Mouse (Mus musculus) Muller cell, postnatal 12 days (primary cell): ENCODE measurements around the gene Ptges3.
"Not testable (repeated sequence)": the region's sequence is repeated elsewhere in the genome, so short reads cannot be mapped to it uniquely, and the experiment has no call there.

ENCODE experiments used
- DNase-seq: peaks from one replicate; pipeline ENCODE4 v3.0.0-alpha.2; 2015; ENCODE audit errors: inconsistent ontology term

Gene Ptges3

GRCm38 (mm10) chr10:128059207-128059981 lies 640 bp downstream of the Ptges3 start:
- no peak for DNase-seq

DNA sequence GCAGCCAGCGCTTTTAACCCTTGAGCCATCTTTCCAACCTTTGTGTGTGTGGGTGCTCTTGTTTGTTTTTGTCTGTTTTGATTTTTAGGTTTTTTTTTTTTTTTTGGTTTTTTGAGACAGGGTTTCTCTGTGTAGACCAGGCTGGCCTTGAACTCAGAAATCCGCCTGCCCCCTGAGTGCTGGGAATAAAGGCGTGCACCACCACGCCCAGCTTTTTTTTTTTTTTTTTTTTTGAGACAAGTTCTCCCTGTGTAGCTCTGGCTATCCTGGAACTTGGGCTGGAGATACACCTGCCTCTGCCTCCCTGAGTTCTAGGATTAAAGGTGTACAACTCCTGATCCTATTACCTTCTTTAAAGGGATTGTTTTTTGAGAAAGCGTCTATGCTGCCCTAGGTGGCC lies 2.4 kb downstream of the Ptges3 start:
- DNase-seq, result no peak

- no peak for DNase-seq
Observed at GRCm38 (mm10) chr10:128062221-128062989, 3.7 kb downstream of the Ptges3 start.

GRCm38 (mm10) chr10:128066072-128066471 lies 7.3 kb downstream of the Ptges3 start:
- no peak for DNase-seq

DNA sequence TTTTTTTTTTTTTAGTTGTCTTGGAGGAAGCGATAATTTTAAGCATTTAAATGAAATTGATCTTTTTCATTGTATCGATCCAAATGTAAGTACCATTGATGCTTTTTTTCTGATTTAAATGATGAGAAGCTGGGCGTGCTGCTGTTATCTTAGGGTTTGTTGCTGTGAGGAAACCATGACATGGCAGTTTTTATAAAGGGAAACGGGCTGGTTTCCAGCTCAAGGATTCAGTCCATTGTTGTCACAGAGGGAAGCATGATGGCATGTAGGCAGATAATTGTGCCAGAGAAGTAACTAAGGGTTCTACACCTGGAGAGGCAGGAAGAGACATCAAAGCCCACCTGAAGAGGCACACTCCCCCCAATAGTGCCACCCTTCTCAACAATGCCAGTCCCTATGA lies 10.4 kb downstream of the Ptges3 start:
- no peak for DNase-seq

GRCm38 (mm10) chr10:128070432-128070831 lies 11.7 kb downstream of the Ptges3 start:
- DNase-seq, result not testable (repeated sequence)

DNA sequence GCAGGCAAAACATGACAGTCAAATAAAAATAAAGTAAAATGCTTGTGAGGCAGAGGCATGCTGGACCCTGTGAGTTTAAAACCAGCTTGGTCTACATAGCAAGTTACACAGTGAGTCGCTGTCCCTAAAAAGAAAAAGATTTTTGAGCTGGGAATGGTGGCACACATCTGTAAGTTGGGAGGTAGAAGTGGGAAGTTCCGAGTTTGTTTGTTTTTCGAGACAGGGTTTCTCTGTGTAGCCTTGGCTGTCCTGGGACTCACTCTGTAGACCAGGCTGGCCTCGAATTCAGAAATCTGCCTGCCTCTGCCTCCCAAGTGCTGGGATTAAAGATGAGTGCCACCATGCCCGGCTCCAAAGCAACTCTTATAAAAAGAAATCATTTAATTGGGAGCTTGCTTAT lies 19.5 kb downstream of the Ptges3 start:
- not testable (repeated sequence) for DNase-seq

GRCm38 (mm10) chr10:128080496-128080895 lies 21.7 kb downstream of the Ptges3 start:
- no peak for DNase-seq

GRCm38 (mm10) chr10:128081807-128082476 lies 23.2 kb downstream of the Ptges3 start:
- no peak for DNase-seq

DNA sequence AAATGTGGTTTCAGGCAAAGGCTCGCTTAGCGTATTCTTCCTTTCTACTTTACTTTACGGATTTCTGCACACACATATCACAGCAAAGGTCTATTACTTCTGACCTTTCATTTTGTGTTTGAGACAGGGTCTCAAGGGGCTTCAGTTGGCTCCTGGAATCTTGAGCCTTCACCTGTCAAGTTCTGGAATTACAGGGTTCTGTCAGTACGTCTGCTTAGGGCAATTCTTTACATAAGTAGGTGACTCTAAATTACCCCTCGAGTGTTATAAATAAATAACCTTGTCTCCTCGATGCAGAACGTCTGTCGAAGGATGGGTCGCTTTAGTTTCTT lies 23.7 kb downstream of the Ptges3 start:
- no peak for DNase-seq

DNA sequence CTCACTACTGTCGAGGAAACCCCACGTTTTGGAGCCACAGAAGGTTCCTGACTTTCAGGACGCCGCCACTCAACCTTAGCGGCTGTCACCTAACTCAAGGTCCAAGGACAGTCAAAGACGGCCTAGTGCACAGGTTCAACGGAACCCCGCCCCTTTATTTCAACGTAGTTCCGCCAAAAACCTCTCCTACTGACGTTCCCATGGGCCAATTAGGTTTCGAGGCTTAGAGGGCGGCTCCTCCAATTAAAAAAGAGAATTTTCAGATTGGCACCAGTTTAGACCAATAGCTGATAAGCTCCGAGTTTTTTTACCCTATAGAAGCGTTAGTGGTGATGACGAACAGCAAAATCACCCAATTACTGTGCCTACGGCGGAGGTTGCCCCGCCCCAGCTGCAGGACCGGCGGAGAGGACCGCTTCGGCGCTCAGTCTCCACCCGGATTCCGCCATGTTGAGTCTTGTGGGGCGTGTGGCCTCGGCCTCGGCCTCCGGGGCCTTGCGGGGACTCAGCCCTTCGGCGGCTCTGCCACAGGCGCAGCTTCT lies 24.2 kb downstream of the Ptges3 start, which contains the start of gene Atp5b:
TSS of gene Atp5b (plus strand) at position 394 of the 542 bp plus-strand sequence.
- peak; percentile 100 for DNase-seq

DNA sequence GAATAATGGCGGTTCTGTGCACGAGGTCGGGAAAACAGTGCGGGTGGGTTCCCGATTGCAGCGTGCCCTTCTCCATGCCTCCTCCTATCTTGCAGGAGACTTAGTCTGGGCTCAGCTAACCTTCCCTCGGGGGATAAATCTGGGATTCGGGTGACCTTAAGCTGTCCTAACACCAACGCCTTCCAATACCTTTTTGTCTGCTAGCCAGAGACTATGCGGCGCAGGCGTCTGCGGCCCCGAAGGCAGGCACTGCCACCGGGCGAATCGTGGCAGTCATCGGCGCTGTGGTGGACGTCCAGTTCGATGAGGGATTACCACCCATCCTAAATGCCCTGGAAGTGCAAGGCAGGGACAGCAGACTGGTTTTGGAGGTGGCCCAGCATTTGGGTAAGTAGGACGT lies 24.9 kb downstream of the Ptges3 start:
- DNase-seq, result peak; percentile 8

DNA sequence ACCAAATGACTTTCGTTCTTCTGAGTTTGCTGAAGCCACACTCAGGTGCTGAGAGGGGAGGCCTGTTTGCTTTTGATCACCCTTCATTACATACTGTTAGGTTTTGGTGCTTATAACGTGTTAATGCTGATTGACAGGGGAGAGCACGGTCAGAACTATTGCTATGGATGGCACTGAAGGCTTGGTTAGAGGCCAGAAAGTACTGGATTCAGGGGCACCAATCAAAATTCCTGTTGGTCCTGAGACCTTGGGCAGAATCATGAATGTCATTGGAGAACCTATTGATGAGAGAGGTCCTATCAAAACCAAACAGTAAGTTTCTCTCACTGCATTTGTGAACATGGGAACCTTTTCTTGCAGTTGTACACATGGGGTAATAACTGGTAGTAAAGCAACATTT lies 25.4 kb downstream of the Ptges3 start:
- peak; percentile 16 for DNase-seq

- DNase-seq, result no peak
Observed at GRCm38 (mm10) chr10:128086391-128086790, 27.6 kb downstream of the Ptges3 start.

- DNase-seq, result not testable (repeated sequence)
Observed at GRCm38 (mm10) chr10:128087216-128087615, 28.5 kb downstream of the Ptges3 start.

DNA sequence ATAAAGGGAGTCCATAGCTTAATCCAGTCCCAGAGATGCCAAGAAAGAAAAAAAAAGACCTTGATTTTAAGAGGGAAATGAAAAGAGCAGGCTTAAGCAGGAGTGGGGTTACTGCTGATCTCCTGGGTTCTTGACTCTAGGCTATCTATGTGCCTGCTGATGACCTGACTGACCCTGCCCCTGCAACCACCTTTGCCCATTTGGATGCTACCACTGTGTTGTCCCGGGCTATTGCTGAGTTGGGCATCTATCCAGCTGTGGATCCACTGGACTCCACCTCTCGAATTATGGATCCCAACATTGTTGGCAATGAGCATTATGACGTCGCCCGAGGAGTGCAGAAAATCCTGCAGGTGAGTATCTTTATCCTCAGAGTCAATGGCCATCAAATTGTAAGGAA lies 29.4 kb downstream of the Ptges3 start:
- no peak for DNase-seq

DNA sequence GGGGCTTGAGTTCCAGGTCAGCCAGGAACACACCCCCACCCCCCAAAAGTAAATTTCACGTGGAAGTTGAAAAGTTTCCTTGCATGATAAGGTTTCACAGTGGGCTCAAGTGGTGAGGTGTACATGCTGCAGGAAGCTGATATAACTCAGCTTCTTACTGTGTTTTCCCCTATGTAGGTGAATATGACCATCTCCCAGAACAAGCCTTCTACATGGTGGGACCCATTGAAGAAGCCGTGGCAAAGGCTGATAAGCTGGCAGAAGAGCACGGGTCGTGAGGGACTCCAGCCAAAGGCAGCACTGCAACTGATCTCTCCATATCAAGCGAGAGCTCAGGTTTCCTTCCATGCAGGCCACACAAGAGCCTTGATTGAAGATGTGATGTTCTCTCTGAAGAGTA lies 31.1 kb downstream of the Ptges3 start:
- DNase-seq, result no peak

DNA sequence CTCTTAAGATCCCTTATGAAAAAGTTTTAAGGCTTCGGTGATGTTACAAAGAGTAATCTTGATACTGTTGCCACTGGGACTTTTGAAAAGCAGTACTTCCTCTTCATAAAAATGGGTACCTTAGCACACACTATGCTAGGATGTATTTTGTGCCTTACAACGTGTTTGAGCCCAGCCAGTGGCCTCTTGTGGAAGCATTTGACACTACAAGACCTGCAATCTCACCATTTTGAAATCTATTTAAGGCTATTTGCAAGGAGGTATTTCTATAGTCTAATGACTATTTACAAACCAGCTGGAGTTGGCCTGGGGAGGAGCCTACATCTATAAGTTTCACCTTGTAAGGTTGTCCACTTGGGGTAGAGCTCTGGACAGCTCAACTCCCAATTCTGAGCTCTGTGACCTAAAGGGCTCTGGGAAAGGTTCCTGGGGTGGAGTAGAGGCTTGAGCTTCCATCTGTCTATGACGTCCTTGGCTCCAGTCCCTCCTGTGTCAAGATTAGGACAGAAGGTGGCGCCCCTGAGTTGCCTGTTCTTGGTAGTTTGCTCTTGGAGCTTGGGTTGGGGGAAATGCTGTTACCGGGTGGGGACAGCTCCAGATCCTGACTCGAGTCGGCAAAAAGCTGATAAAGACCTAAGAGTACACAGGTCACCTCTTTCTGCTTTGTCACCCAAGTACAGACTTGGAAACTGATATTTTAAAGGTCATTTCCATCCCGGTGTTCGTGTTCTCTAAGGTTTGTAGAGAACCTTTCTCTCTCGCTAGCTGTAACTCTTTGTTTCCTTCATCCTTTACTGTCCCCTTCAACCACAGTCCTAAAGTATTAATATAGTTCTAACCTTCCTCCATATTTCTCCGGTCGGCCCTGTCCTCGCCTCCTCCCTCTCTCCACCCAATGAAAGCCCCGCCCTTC lies 32.2 kb downstream of the Ptges3 start:
- peak; percentile 82 for DNase-seq

DNA sequence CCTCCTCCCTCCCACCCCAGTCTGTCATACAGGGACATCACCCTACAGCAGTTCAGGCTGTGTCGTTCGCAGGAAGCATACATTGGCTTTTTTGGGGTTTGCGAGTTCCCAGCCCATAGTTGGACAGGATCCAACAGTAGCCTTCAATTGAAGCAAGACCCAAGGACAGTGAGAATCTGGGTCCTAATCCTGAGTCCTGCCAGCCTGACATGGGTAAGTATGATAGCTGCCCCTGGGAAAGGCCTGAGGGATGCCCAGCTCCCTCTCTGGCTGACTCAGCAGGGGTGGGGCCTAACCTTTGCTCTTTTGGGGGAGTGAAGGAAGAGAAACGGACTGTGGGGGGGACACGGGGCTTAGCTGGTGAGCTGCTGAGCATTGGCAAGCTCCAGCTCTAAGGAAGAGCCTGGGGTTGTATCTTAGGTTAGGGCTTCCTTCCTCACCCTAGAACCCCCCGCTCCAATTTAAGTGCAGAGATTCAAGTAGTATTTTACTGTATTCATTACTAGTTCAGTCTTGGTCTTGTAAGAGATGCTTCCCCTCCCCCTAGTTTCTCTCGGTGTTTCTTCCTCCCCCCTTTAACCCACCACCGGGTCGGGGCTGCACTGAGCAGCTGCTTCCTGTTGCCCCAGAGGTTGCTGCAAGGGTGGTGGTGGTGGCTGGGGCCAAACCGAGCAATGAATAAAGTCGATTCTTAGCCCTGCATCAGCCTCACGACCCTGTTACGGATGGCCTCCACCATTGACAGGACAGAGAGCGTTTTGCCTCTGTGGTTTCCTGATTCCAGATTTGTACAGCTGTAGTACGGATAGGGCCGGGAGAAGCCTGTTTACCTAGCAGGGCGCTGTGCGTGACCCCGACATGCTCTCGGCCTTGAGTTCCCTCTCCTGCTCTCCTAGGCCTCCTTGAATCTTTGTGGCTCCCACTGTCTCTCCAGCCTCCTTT lies 33.1 kb downstream of the Ptges3 start, which contains the start of gene Baz2a:
TSS of gene Baz2a (plus strand) at position 14 of the 942 bp plus-strand sequence.
- DNase-seq, result peak; percentile 86
